Mouse (Mus musculus) splenic B cell, adult 2 months (primary cell): ENCODE measurements around the gene Spef1.

Experiments
- DNase-seq: peaks from one replicate; pipeline ENCODE4 v3.0.0-alpha.2; 2011; ENCODE audit warnings: low read depth, low spot score
- H3K27me3 ChIP-seq: 2 replicates; pipeline ENCODE4 v1.6.1; 2012; ENCODE audit warnings: mild to moderate bottlenecking, low read length, moderate library complexity, mixed read lengths; ENCODE audit not compliant: control insufficient read depth, poor library complexity, insufficient read depth, severe bottlenecking
- H3K36me3 ChIP-seq: 2 replicates; pipeline ENCODE4 v1.6.1; 2012; ENCODE audit warnings: mild to moderate bottlenecking, low read length, moderate library complexity, mixed read lengths; ENCODE audit not compliant: control insufficient read depth, poor library complexity, insufficient read depth, severe bottlenecking

The Spef1 gene

GRCm38 (mm10) chr2:131147043-131147365 lies 40.1 kb downstream of the Spef1 start:
- DNase-seq = no peak
- Histone ChIP-seq H3K27me3 (no peaks in the 10 kb centered on the region), H3K36me3 (peaks cover 2% of the 10 kb centered on the region; the same call in 1 of the 2 replicates)

GRCm38 (mm10) chr2:131146193-131147042 lies 40.7 kb downstream of the Spef1 start:
- H3K36me3 ChIP-seq = peaks cover 2% of the 10 kb centered on the region; the same call in 1 of the 2 replicates
- no peak for DNase-seq
- H3K27me3 ChIP-seq = no peaks in the 10 kb centered on the region

- Histone ChIP-seq H3K27me3 (no peaks in the 10 kb centered on the region), H3K36me3 (peaks cover 2% of the 10 kb centered on the region; the same call in 1 of the 2 replicates)
- no peak for DNase-seq
Measured at GRCm38 (mm10) chr2:131145536-131145935, 41.5 kb downstream of the Spef1 start.

- Histone ChIP-seq H3K27me3 (no peaks in the 10 kb centered on the region), H3K36me3 (peaks cover 2% of the 10 kb centered on the region; the same call in 1 of the 2 replicates)
- no peak for DNase-seq
Measured at GRCm38 (mm10) chr2:131145121-131145520, 42.0 kb downstream of the Spef1 start.

GRCm38 (mm10) chr2:131143007-131143780 lies 43.9 kb downstream of the Spef1 start:
- Histone ChIP-seq H3K36me3 (no peaks in the 10 kb centered on the region), H3K27me3 (no peaks in the 10 kb centered on the region)
- no peak for DNase-seq

- H3K36me3 ChIP-seq = no peaks in the 10 kb centered on the region
- H3K27me3 ChIP-seq = no peaks in the 10 kb centered on the region
- DNase-seq = peak; percentile 63
Measured at GRCm38 (mm10) chr2:131142592-131142991, 44.5 kb downstream of the Spef1 start.

- Histone ChIP-seq H3K36me3 (no peaks in the 10 kb centered on the region), H3K27me3 (no peaks in the 10 kb centered on the region)
- no peak for DNase-seq
Measured at GRCm38 (mm10) chr2:131141336-131141986, 45.6 kb downstream of the Spef1 start.

GRCm38 (mm10) chr2:131140533-131140905 lies 46.6 kb downstream of the Spef1 start:
- no peak for DNase-seq
- Histone ChIP-seq H3K36me3 (no peaks in the 10 kb centered on the region), H3K27me3 (no peaks in the 10 kb centered on the region)

GRCm38 (mm10) chr2:131139886-131140532 lies 47.1 kb downstream of the Spef1 start:
- H3K27me3 ChIP-seq = no peaks in the 10 kb centered on the region
- no peaks in the 10 kb centered on the region for H3K36me3 ChIP-seq
- DNase-seq = no peak

- no peaks in the 10 kb centered on the region for H3K27me3 ChIP-seq
- no peak for DNase-seq
- H3K36me3 ChIP-seq = no peaks in the 10 kb centered on the region
Measured at GRCm38 (mm10) chr2:131139287-131139686, 47.8 kb downstream of the Spef1 start.

- no peaks in the 10 kb centered on the region for H3K27me3 ChIP-seq
- no peaks in the 10 kb centered on the region for H3K36me3 ChIP-seq
- no peak for DNase-seq
Measured at GRCm38 (mm10) chr2:131138760-131139159, 48.3 kb downstream of the Spef1 start.

GRCm38 (mm10) chr2:131138296-131138695 lies 48.8 kb downstream of the Spef1 start:
- H3K36me3 ChIP-seq = no peaks in the 10 kb centered on the region
- H3K27me3 ChIP-seq = no peaks in the 10 kb centered on the region
- DNase-seq = no peak

GRCm38 (mm10) chr2:131135521-131136139 lies 51.5 kb downstream of the Spef1 start:
- Histone ChIP-seq H3K36me3 (no peaks in the 10 kb centered on the region), H3K27me3 (no peaks in the 10 kb centered on the region)
- DNase-seq = no peak

GRCm38 (mm10) chr2:131134826-131135400 lies 52.2 kb downstream of the Spef1 start:
- no peaks in the 10 kb centered on the region for H3K27me3 ChIP-seq
- DNase-seq = no peak
- H3K36me3 ChIP-seq = no peaks in the 10 kb centered on the region
